Mouse (Mus musculus) large intestine, adult 2 months (tissue): ENCODE data around the gene Lrrc73. TPM values are rescaled to one million over a fixed set of nuclear protein-coding genes. Genes with fewer than 3 reads are reported as not detected.

Source experiments
- DNase-seq: peaks from one replicate; pipeline ENCODE4 v3.0.0-alpha.2; 2012; ENCODE audit warnings: low read depth, low spot score
- WGBS: fragments of 180-500 bp; shearing (Covaris S2); methylation state at CpG from one replicate; pipeline ENCODE4 v1.1.7; 2018; 5-methylcytosine and 5-hydroxymethylcytosine counted together
- polyA plus RNA-seq: library from polyadenylated mRNA; depleted of rRNA; stranded (reverse); fragments of >200 nt; gene quantifications from 2 replicates; pipeline ENCODE4 v1.2.3, GENCODE M21; 2012; rRNA removed

Lrrc73 gene
- polyA plus RNA-seq = 0.74 and 0.92 TPM in 2 replicates

GRCm38 (mm10) chr17:46253452-46254084 is at the start of gene Lrrc73:
Gene Lrrc73, plus strand, starts transcription at chr17:46253531.
- DNase-seq = no peak
- 3% methylated on average over 48 of the region's 48 CpGs for WGBS

- DNase-seq = no peak
Measured at GRCm38 (mm10) chr17:46206676-46207075, 46.7 kb upstream of the Lrrc73 start.

- WGBS = 39% methylated on average over 3 of the region's 3 CpGs
- no peak for DNase-seq
Measured at GRCm38 (mm10) chr17:46210550-46210949, 42.8 kb upstream of the Lrrc73 start.

- WGBS = 93% methylated on average over 3 of the region's 3 CpGs
- DNase-seq = no peak
Measured at GRCm38 (mm10) chr17:46221601-46222000, 31.7 kb upstream of the Lrrc73 start.

GRCm38 (mm10) chr17:46227576-46227975 is 25.8 kb upstream of the Lrrc73 start:
- DNase-seq = no peak
- 88% methylated on average over 7 of the region's 7 CpGs for WGBS

GRCm38 (mm10) chr17:46236067-46236466 is 17.3 kb upstream of the Lrrc73 start:
- no peak for DNase-seq
- whole genome bisulfite sequencing = 94% methylated on average over 1 of the region's 1 CpGs

- no peak for DNase-seq
- WGBS = 88% methylated on average over 6 of the region's 6 CpGs
Measured at GRCm38 (mm10) chr17:46237079-46237478, 16.3 kb upstream of the Lrrc73 start.

GRCm38 (mm10) chr17:46237480-46237879 is 15.9 kb upstream of the Lrrc73 start:
- DNase-seq = no peak
- WGBS = 76% methylated on average over 5 of the region's 5 CpGs

GRCm38 (mm10) chr17:46239516-46240114 is 13.7 kb upstream of the Lrrc73 start:
- DNase-seq = no peak
- WGBS = 95% methylated on average over 15 of the region's 15 CpGs

GRCm38 (mm10) chr17:46241471-46241870 is 11.9 kb upstream of the Lrrc73 start:
- no peak for DNase-seq
- 46% methylated on average over 11 of the region's 11 CpGs for WGBS

GRCm38 (mm10) chr17:46242274-46242673 is 11.1 kb upstream of the Lrrc73 start:
- DNase-seq = no peak
- 87% methylated on average over 13 of the region's 13 CpGs for WGBS

- DNase-seq = peak; percentile 63
- 25% methylated on average over 4 of the region's 4 CpGs for WGBS
Measured at GRCm38 (mm10) chr17:46242993-46243392, 10.3 kb upstream of the Lrrc73 start.

GRCm38 (mm10) chr17:46243624-46244023 is 9.7 kb upstream of the Lrrc73 start:
- 27% methylated on average over 2 of the region's 2 CpGs for WGBS
- no peak for DNase-seq

- 75% methylated on average over 10 of the region's 10 CpGs for WGBS
- DNase-seq = no peak
Measured at GRCm38 (mm10) chr17:46244579-46244978, 8.8 kb upstream of the Lrrc73 start.

- WGBS = under 1% methylated on average over 53 of the region's 53 CpGs
- peak; percentile 82 for DNase-seq
Measured at GRCm38 (mm10) chr17:46247512-46248188, 5.7 kb upstream of the Lrrc73 start, which contains the start of the genes Polr1c and Yipf3. Gene Polr1c, minus strand, starts transcription at chr17:46248054. Gene Yipf3, plus strand, starts transcription at chr17:46248080.

- WGBS = under 1% methylated on average over 37 of the region's 37 CpGs
- no peak for DNase-seq
Measured at GRCm38 (mm10) chr17:46248189-46248522, 5.2 kb upstream of the Lrrc73 start.

GRCm38 (mm10) chr17:46251174-46251573 is 2.2 kb upstream of the Lrrc73 start:
- DNase-seq = no peak
- 75% methylated on average over 7 of the region's 7 CpGs for WGBS

- DNase-seq = no peak
- 57% methylated on average over 14 of the region's 14 CpGs for WGBS
Measured at GRCm38 (mm10) chr17:46252571-46253451, 520 bp upstream of the Lrrc73 start.

- no peak for DNase-seq
- under 1% methylated on average over 48 of the region's 54 CpGs for WGBS
Measured at GRCm38 (mm10) chr17:46254106-46254505, 775 bp downstream of the Lrrc73 start.

- 29% methylated on average over 6 of the region's 6 CpGs for WGBS
- DNase-seq = no peak
Measured at GRCm38 (mm10) chr17:46255147-46255546, 1.8 kb downstream of the Lrrc73 start.
